Mouse (Mus musculus) gastrocnemius, postnatal 14 days (tissue): ENCODE measurements around the gene Psen2. TPM values are rescaled to one million over a fixed set of nuclear protein-coding genes. Genes with fewer than 3 reads are reported as not detected.

ENCODE experiments used
- DNase-seq: peaks from one replicate; pipeline ENCODE4 v3.0.0; 2021; ENCODE audit warnings: mixed read lengths
- intact Hi-C: fragments of 180-260 bp; cut with DNase I; formaldehyde crosslinking; loops from one replicate; pipeline ENCODE4 v1.15.1; 2025; ENCODE audit warnings: low total_unique reads
- long read RNA-seq, 2 experiments: library from polyadenylated mRNA; stranded (forward); transcript quantifications; one replicate each; pipeline ENCODE4 v2.0.0; 2021
- total RNA-seq, 2 experiments: library from RNA; stranded (reverse); gene quantifications; 2 replicates each; pipeline ENCODE4 v1.2.3; 2021

Gene Psen2
- total RNA-seq, result 10 to 100 TPM in 1 of 2 experiments, 1 to 10 TPM in 1; 10.0 to 10.3 TPM
- long read RNA-seq, experiment 1, partial matches to known transcripts, result 0 of 5 reads
- long read RNA-seq, experiment 1, other reads (novel, unspliced or antisense), result 1 of 5 reads
- long read RNA-seq, experiment 2, transcript Psen2-205 (11 exons, 1,997 nt), result major isoform, 5 of 8 reads
- long read RNA-seq, experiment 2, partial matches to known transcripts, result 3 of 8 reads
- long read RNA-seq, experiment 2, other reads (novel, unspliced or antisense), result 0 of 8 reads

- DNase-seq, result no peak
- intact Hi-C loops, result no loop called here
Measured at GRCm38 (mm10) chr1:180263364-180263997, at the start of gene Psen2. Gene Psen2, minus strand, starts transcription at chr1:180263438.

GRCm38 (mm10) chr1:180312792-180313311 lies 49.6 kb upstream of the Psen2 start:
- peak; percentile 85 for DNase-seq
- intact Hi-C loops, result no loop called here

- DNase-seq, result no peak
- intact Hi-C loops, result no loop called here
Measured at GRCm38 (mm10) chr1:180312286-180312685, 49.0 kb upstream of the Psen2 start.

- DNase-seq, result no peak
- intact Hi-C loops, result no loop called here
Measured at GRCm38 (mm10) chr1:180308897-180309296, 45.7 kb upstream of the Psen2 start.

GRCm38 (mm10) chr1:180307661-180308060 lies 44.4 kb upstream of the Psen2 start:
- intact Hi-C loops, result no loop called here
- no peak for DNase-seq

- no peak for DNase-seq
- intact Hi-C loops, result no loop called here
Measured at GRCm38 (mm10) chr1:180306889-180307288, 43.7 kb upstream of the Psen2 start.

GRCm38 (mm10) chr1:180303600-180303999 lies 40.4 kb upstream of the Psen2 start:
- intact Hi-C loops, result no loop called here
- DNase-seq, result no peak

GRCm38 (mm10) chr1:180302253-180303120 lies 39.2 kb upstream of the Psen2 start:
- no peak for DNase-seq
- intact Hi-C loops, result no loop called here

- intact Hi-C loops, result no loop called here
Measured at GRCm38 (mm10) chr1:180300997-180301396, 37.8 kb upstream of the Psen2 start.

GRCm38 (mm10) chr1:180300292-180300691 lies 37.1 kb upstream of the Psen2 start:
- intact Hi-C loops, result no loop called here
- no peak for DNase-seq

More at GRCm38 (mm10) chr1:180300997-180301396, 37.8 kb upstream of the Psen2 start:
- no peak for DNase-seq

- intact Hi-C loops, result no loop called here
- DNase-seq, result no peak
Measured at GRCm38 (mm10) chr1:180299697-180300096, 36.5 kb upstream of the Psen2 start.

GRCm38 (mm10) chr1:180296088-180296487 lies 32.9 kb upstream of the Psen2 start:
- intact Hi-C loops, result no loop called here
- no peak for DNase-seq

- intact Hi-C loops, result no loop called here
Measured at GRCm38 (mm10) chr1:180290358-180290757, 27.1 kb upstream of the Psen2 start.

GRCm38 (mm10) chr1:180289788-180290187 lies 26.6 kb upstream of the Psen2 start:
- intact Hi-C loops, result no loop called here

More at GRCm38 (mm10) chr1:180290358-180290757, 27.1 kb upstream of the Psen2 start:
- no peak for DNase-seq

GRCm38 (mm10) chr1:180288872-180289468 lies 25.7 kb upstream of the Psen2 start:
- intact Hi-C loops, result no loop called here

More at GRCm38 (mm10) chr1:180289788-180290187, 26.6 kb upstream of the Psen2 start:
- DNase-seq, result no peak

GRCm38 (mm10) chr1:180288227-180288626 lies 25.0 kb upstream of the Psen2 start:
- no peak for DNase-seq
- intact Hi-C loops, result no loop called here

More at GRCm38 (mm10) chr1:180288872-180289468, 25.7 kb upstream of the Psen2 start:
- DNase-seq, result no peak

GRCm38 (mm10) chr1:180286081-180286831 lies 23.0 kb upstream of the Psen2 start:
- DNase-seq, result peak; percentile 69
- intact Hi-C loops, result no loop called here

GRCm38 (mm10) chr1:180283813-180284768 lies 20.9 kb upstream of the Psen2 start:
- no peak for DNase-seq
- intact Hi-C loops, result no loop called here
